Comparison of ENCODE assay signal across 14 mouse cellular contexts in genomic region chr19:58931081-58931800, GRCm38 (mm10). TPM values are rescaled to one million over a fixed set of nuclear protein-coding genes. Genes with fewer than 3 reads are reported as not detected.
A peak's percentile ranks its signal among the peaks of the same experiment; 100 is the strongest.
DNase-seq lines count a peak whose midpoint lies in the region; ATAC-seq lines count a peak whose summit lies in the region.
"Had no signal": no experiment of that assay in that cellular context is flagged by ENCODE, and none has a peak within 500 bp of the region (broad histone marks: within the 10 kb centered on the region; RNA-seq: fewer than 3 reads in every experiment).

No protein-coding gene starts in this region.

- peak; percentile 41 for DNase-seq in embryo, embryonic 11 days
- DNase-seq in forebrain, embryonic 14.5 days (ENCODE audit: low spot score) = peak; percentile 78
- peak; percentile 47 for DNase-seq in limb, embryonic 11.5 days (ENCODE audit: low spot score)
- DNase-seq in retina, embryonic 14.5 days (ENCODE audit: low spot score) = peak; percentile 77
- DNase-seq in lung, postnatal 4 days = no peak
- DNase-seq in cerebellum, adult 18-20 months = no peak
- no peak for DNase-seq in adrenal gland, adult 2 months
- DNase-seq: cerebellum, postnatal 10 days had no signal

- no peak overlapping the region for H3K9ac ChIP-seq in forebrain, embryonic 14.5 days (ENCODE audit: low read length)
- no peak overlapping the region for H3K9ac ChIP-seq in limb, embryonic 11.5 days (ENCODE audit: low read length)
- H3K9ac ChIP-seq: heart, embryonic 12.5 days; liver, embryonic 14.5 days had no signal

- 5% methylated on average over 16 of the region's 16 CpGs for WGBS in forebrain, embryonic 14.5 days
- WGBS in limb, embryonic 11.5 days = 18% methylated on average over 16 of the region's 16 CpGs

- peaks cover 30% of the 10 kb centered on the region for H3K4me1 ChIP-seq in forebrain, embryonic 14.5 days (ENCODE audit: control insufficient read depth, insufficient read depth, low read length)
- peaks cover 14% of the 10 kb centered on the region for H3K4me1 ChIP-seq in limb, embryonic 11.5 days (ENCODE audit: control insufficient read depth, insufficient read depth, low read length)
- H3K4me1 ChIP-seq: heart, embryonic 12.5 days had no signal

- peak overlapping the region; percentile 52; the same call in 1 of the 2 replicates for H3K27ac ChIP-seq in forebrain, embryonic 14.5 days (ENCODE audit: low read depth, low read length)
- H3K27ac ChIP-seq in limb, embryonic 11.5 days (replicated peaks; ENCODE audit: low read depth, low read length) = peak overlapping the region; percentile 38; the same call in 1 of the 2 replicates
- H3K27ac ChIP-seq: liver, embryonic 14.5 days had no signal

- H3K4me3 ChIP-seq in forebrain, embryonic 14.5 days (ENCODE audit: low read depth, low read length) = no peak overlapping the region
- no peak overlapping the region for H3K4me3 ChIP-seq in limb, embryonic 11.5 days (ENCODE audit: low read depth, low read length)
- H3K4me3 ChIP-seq: heart, embryonic 12.5 days had no signal

- peaks cover 49% of the 10 kb centered on the region for H3K27me3 ChIP-seq in forebrain, embryonic 14.5 days (replicated peaks; ENCODE audit: control insufficient read depth, insufficient read depth, low read length)
- peaks cover 15% of the 10 kb centered on the region for H3K27me3 ChIP-seq in limb, embryonic 11.5 days (ENCODE audit: control insufficient read depth, insufficient read depth, low read length)

- ATAC-seq in forebrain, embryonic 14.5 days = peak; percentile 84
- ATAC-seq in limb, embryonic 11.5 days (ENCODE audit: insufficient number of reproducible peaks, low FRiP score, low TSS enrichment, low read depth) = no peak
- ATAC-seq: intestine, embryonic 16.5 days had no signal

- H3K36me3 ChIP-seq in forebrain, embryonic 14.5 days (ENCODE audit: control insufficient read depth, insufficient read depth, low read length) = no peaks in the 10 kb centered on the region
- no peaks in the 10 kb centered on the region for H3K36me3 ChIP-seq in limb, embryonic 11.5 days (ENCODE audit: control insufficient read depth, insufficient read depth, low read length)
- H3K36me3 ChIP-seq: heart, embryonic 12.5 days had no signal

- H3K9me3 ChIP-seq in forebrain, embryonic 14.5 days (replicated peaks; ENCODE audit: control insufficient read depth, low read length) = no peaks in the 10 kb centered on the region
- no peaks in the 10 kb centered on the region for H3K9me3 ChIP-seq in limb, embryonic 11.5 days (ENCODE audit: control insufficient read depth, low read length)
- H3K9me3 ChIP-seq: heart, embryonic 12.5 days had no signal

- peak overlapping the region; percentile 25 for H3K4me2 ChIP-seq in forebrain, embryonic 14.5 days (ENCODE audit: low read length)
- H3K4me2 ChIP-seq in limb, embryonic 11.5 days (ENCODE audit: low read depth, severe bottlenecking) = no peak overlapping the region
- H3K4me2 ChIP-seq: heart, embryonic 12.5 days had no signal

RNA-seq across cellular contexts. Expression of gene Eno4, which starts 12.0 kb away (rescaled TPM):
- polyA plus RNA-seq in forebrain, embryonic 14.5 days (2014; fragmentation: Nextera tagmentation; extraction: Ambion mirVana) = 1.1 and 1.6 TPM in 2 replicates
- polyA plus RNA-seq in limb, embryonic 11.5 days (2014; fragmentation: Nextera tagmentation; extraction: Ambion mirVana) = 0.51 and 0.59 TPM in 2 replicates
- under 1 TPM; 0.26 to 0.55 TPM for total RNA-seq in adrenal gland, adult 2 months (2021)
- 0.08 and 0.11 TPM in 2 replicates for polyA plus RNA-seq in adrenal gland, adult 2 months (2012; rRNA removed)
- total RNA-seq: gastrocnemius, adult 8-10 months; neutrophil, adult 5-6 weeks had no signal
- polyA plus RNA-seq: large intestine, adult 2 months had no signal

RNA-seq across cellular contexts. Expression of gene Hspa12a, which starts 12.2 kb away (rescaled TPM):
- polyA plus RNA-seq in forebrain, embryonic 14.5 days (2014; fragmentation: Nextera tagmentation; extraction: Ambion mirVana) = 21.8 and 33.0 TPM in 2 replicates
- 3.0 and 3.5 TPM in 2 replicates for polyA plus RNA-seq in limb, embryonic 11.5 days (2014; fragmentation: Nextera tagmentation; extraction: Ambion mirVana)
- total RNA-seq in adrenal gland, adult 2 months (2021) = 100 to 1,000 TPM; 108 to 114 TPM
- polyA plus RNA-seq in adrenal gland, adult 2 months (2012; rRNA removed) = 32.3 and 38.6 TPM in 2 replicates

Comparison
In these comparisons a context has a peak if more than half of its experiments do, and no peak if none do; other contexts are left out.
1. DNase-seq: peak in embryo, embryonic 11 days (single experiment), forebrain, embryonic 14.5 days (single experiment), limb, embryonic 11.5 days (single experiment) and retina, embryonic 14.5 days (single experiment); none in lung, postnatal 4 days (0 of 2), cerebellum, adult 18-20 months (0 of 2) and adrenal gland, adult 2 months (single experiment).